Mouse (Mus musculus) kidney, embryonic 14.5 days (tissue): ENCODE measurements at regions not wholly inside any gene's neighbourhood (a gene's known extent, or its start where the extent isn't known, plus 50 kb on each side); places are given as distances from the start of the nearest gene placed in this dataset.
"Not testable (repeated sequence)": the region's sequence is repeated elsewhere in the genome, so short reads cannot be mapped to it uniquely, and the experiment has no call there.

Experiments
- ATAC-seq: fragments of 200-750 bp; cut with Nextera tagmentation; 2 replicates; pipeline ENCODE4 v1.8.0; 2017; ENCODE audit warnings: moderate number of reproducible peaks, mild to moderate bottlenecking, moderate TSS enrichment, moderate library complexity; ENCODE audit not compliant: low FRiP score, low TSS enrichment
- H3K27ac ChIP-seq: fragments of 300-500 bp; sonication (generic); 2 replicates; pipeline ENCODE4 v1.5.1; 2014; ENCODE audit warnings: low read depth, mild to moderate bottlenecking, low read length, moderate library complexity, mixed read lengths
- H3K27me3 ChIP-seq: fragments of 300-500 bp; sonication (generic); 2 replicates; pipeline ENCODE4 v1.6.1; 2014; ENCODE audit warnings: mild to moderate bottlenecking, low read length; ENCODE audit not compliant: control insufficient read depth, insufficient read depth
- H3K36me3 ChIP-seq: fragments of 300-500 bp; sonication (generic); 2 replicates; pipeline ENCODE4 v1.6.1; 2014; ENCODE audit warnings: low read length, mixed read lengths; ENCODE audit not compliant: control insufficient read depth, insufficient read depth
- H3K4me1 ChIP-seq: fragments of 300-500 bp; sonication (generic); 2 replicates; pipeline ENCODE4 v1.6.1; 2014; ENCODE audit warnings: low read length, mixed read lengths; ENCODE audit not compliant: control insufficient read depth, insufficient read depth
- H3K4me2 ChIP-seq: fragments of 300-500 bp; sonication (generic); replicated peaks from 2 replicates; pipeline ENCODE4 v1.6.1; 2014; ENCODE audit warnings: low read depth, mild to moderate bottlenecking, low read length
- H3K4me3 ChIP-seq: fragments of 300-500 bp; sonication (generic); 2 replicates; pipeline ENCODE4 v1.5.1; 2014; ENCODE audit warnings: mild to moderate bottlenecking, low read length
- H3K9ac ChIP-seq: fragments of 300-500 bp; sonication (generic); 2 replicates; pipeline ENCODE4 v1.6.1; 2014; ENCODE audit warnings: low read depth, mild to moderate bottlenecking, low read length, moderate library complexity
- H3K9me3 ChIP-seq: fragments of 300-500 bp; sonication (generic); 2 replicates; pipeline ENCODE4 v1.6.1; 2016; ENCODE audit warnings: low read length; ENCODE audit not compliant: control insufficient read depth
- WGBS: fragments of 180-500 bp; shearing (Covaris S2); extraction: QIAGEN DNeasy Blood & Tissue Kit; methylation state at CpG from one replicate; pipeline ENCODE4 v1.1.7; 2014; 5-methylcytosine and 5-hydroxymethylcytosine counted together

GRCm38 (mm10) chr14:47937081-47937651, 183.5 kb upstream of the Peli2 start:
- Histone ChIP-seq H3K9me3 (no peaks in the 10 kb centered on the region), H3K9ac (no peak overlapping the region), H3K4me2 (no peak overlapping the region), H3K27me3 (no peaks in the 10 kb centered on the region), H3K4me3 (no peak overlapping the region), H3K36me3 (no peaks in the 10 kb centered on the region), H3K4me1 (no peaks in the 10 kb centered on the region), H3K27ac (no peak overlapping the region)
- no peak for ATAC-seq
- WGBS = 85% methylated on average over 7 of the region's 7 CpGs

DNA sequence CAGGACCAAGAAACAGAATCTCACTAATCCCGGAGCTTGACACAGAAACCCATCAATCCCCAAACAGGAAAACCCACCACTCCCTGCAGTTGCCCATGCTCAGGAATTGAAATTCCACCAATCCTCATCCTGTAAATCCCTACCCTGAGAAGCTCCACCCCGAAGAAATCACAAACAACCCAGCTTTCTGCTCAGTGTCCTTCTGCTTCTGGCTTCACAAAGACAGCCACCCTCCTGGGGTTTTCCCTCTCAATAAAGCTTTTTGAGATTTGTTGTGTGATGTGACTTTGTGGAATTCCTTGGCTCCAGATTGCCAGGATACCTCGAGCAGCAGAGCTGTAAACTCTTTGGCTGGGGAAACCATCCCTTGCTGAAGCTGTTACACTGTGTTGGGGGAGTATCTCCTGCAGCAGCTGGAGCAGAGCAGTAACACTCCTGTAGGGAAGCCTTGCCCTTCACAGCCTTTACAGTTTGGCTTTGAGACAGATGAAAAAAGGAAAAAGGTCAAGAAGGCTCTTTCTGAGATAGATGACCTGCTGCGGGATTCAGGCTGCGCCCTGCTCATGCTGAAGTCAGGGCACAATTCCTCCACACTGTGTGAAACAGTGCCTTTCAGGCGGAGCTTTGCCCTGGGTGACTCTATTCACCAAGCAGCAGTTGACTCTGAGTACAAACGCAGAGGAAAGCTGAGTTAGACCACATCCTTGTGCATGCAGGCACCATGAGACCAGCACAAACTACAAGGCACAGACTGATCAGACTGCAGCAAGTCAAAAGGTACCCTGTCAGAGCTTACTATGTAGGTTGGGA, 180.6 kb upstream of the Peli2 start:
- no peaks in the 10 kb centered on the region for H3K4me1 ChIP-seq
- no peak overlapping the region for H3K4me2 ChIP-seq
- no peaks in the 10 kb centered on the region for H3K27me3 ChIP-seq
- WGBS = 54% methylated on average over 7 of the region's 7 CpGs
- no peaks in the 10 kb centered on the region for H3K36me3 ChIP-seq
- H3K4me3 ChIP-seq = no peak overlapping the region
- no peak overlapping the region for H3K27ac ChIP-seq
- H3K9me3 ChIP-seq = no peaks in the 10 kb centered on the region
- no peak for ATAC-seq
- H3K9ac ChIP-seq = no peak overlapping the region

DNA sequence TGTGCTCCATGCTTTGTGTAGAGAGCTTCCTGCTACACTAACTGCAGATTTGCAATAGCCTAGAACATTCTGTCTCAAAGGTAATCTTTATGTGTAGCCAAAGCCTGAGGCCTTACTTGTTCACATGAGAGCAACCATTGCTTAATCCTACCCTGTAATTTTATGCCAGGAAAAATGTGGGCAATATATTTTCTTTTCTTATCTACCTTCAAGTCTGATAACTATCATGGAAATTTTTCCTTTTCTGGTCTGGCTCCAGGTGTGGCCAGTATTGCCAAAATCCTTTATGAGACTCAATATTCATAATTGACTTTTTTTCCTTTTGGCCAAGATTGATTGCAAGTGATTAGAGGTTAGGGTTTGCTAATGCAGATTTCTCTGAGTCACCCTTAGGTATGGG, 178.0 kb upstream of the Peli2 start:
- no peak overlapping the region for H3K4me2 ChIP-seq
- H3K36me3 ChIP-seq = no peaks in the 10 kb centered on the region
- H3K4me3 ChIP-seq = no peak overlapping the region
- H3K4me1 ChIP-seq = no peaks in the 10 kb centered on the region
- H3K9me3 ChIP-seq = no peaks in the 10 kb centered on the region
- ATAC-seq = no peak
- H3K27me3 ChIP-seq = no peaks in the 10 kb centered on the region
- no peak overlapping the region for H3K27ac ChIP-seq
- no peak overlapping the region for H3K9ac ChIP-seq

- Histone ChIP-seq H3K36me3 (no peaks in the 10 kb centered on the region), H3K4me1 (no peaks in the 10 kb centered on the region), H3K27me3 (no peaks in the 10 kb centered on the region), H3K9ac (no peak overlapping the region), H3K27ac (no peak overlapping the region), H3K4me3 (no peak overlapping the region), H3K4me2 (no peak overlapping the region), H3K9me3 (no peaks in the 10 kb centered on the region)
- 82% methylated on average over 1 of the region's 1 CpGs for WGBS
- ATAC-seq = no peak
These were observed 176.0 kb upstream of the Peli2 start for GRCm38 (mm10) chr14:47944595-47944994.

- Histone ChIP-seq H3K36me3 (no peaks in the 10 kb centered on the region), H3K4me3 (no peak overlapping the region), H3K4me1 (no peaks in the 10 kb centered on the region), H3K9me3 (no peaks in the 10 kb centered on the region), H3K4me2 (no peak overlapping the region), H3K27ac (no peak overlapping the region), H3K9ac (no peak overlapping the region), H3K27me3 (no peaks in the 10 kb centered on the region)
- WGBS = 85% methylated on average over 5 of the region's 5 CpGs
- no peak for ATAC-seq
These were observed 169.6 kb upstream of the Peli2 start for GRCm38 (mm10) chr14:47951041-47951440.

GRCm38 (mm10) chr14:47958171-47958570, 162.5 kb upstream of the Peli2 start:
- Histone ChIP-seq H3K4me2 (no peak overlapping the region), H3K27ac (no peak overlapping the region), H3K27me3 (no peaks in the 10 kb centered on the region), H3K4me1 (no peaks in the 10 kb centered on the region), H3K9ac (no peak overlapping the region), H3K4me3 (no peak overlapping the region), H3K36me3 (no peaks in the 10 kb centered on the region), H3K9me3 (no peaks in the 10 kb centered on the region)
- ATAC-seq = no peak
- WGBS = 83% methylated on average over 9 of the region's 9 CpGs

- Histone ChIP-seq H3K4me3 (no peak overlapping the region), H3K27ac (no peak overlapping the region), H3K36me3 (no peaks in the 10 kb centered on the region), H3K4me1 (no peaks in the 10 kb centered on the region), H3K9ac (no peak overlapping the region), H3K27me3 (no peaks in the 10 kb centered on the region), H3K9me3 (no peaks in the 10 kb centered on the region), H3K4me2 (no peak overlapping the region)
- WGBS = 30% methylated on average over 12 of the region's 12 CpGs
- no peak for ATAC-seq
These were observed 161.0 kb upstream of the Peli2 start for GRCm38 (mm10) chr14:47959366-47960280.

DNA sequence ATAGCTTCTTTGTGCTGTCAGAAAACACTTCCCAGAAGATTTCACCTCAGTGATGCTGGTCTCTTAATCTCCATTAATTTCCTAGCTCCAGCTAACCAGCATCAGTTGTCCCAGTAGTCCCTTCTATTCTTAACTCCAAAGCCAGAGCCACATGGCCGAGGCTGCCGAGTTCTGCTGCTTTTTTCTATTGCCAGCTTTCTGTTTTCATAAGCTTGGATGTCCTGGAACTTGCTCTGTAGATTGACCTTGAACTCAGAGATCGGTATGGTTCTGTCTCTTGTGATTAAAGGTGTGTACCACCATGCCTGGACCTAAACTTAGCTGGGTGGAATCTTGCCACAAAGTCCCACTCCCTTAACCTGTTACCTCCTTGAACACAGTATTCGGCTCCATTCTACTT, 155.8 kb upstream of the Peli2 start:
- ATAC-seq, H3K9me3 ChIP-seq, H3K4me3 ChIP-seq, H3K27ac ChIP-seq, H3K4me1 ChIP-seq, H3K9ac ChIP-seq, H3K36me3 ChIP-seq, H3K27me3 ChIP-seq, H3K4me2 ChIP-seq: not testable (repeated sequence)
- WGBS = 67% methylated on average over 4 of the region's 4 CpGs

DNA sequence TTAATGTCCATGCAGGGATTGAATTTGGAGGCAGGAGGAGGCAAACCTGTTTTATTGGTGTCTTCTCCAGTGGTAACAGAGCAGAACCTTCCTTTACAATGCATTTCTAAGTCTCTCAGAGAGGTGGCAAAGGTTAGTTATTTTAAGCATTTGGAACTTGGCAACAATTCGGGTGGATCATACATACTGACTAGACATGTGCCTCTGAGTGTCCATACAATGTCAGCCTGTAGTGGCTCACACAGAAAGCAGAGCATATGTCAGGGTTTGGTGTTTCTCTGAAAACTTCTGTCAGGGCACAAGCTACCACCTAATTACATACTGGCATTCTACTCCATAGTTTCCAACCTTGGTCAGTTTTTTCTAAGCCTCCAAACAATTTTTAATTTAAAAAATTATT, 150.8 kb upstream of the Peli2 start:
- no peak overlapping the region for H3K27ac ChIP-seq
- H3K9ac ChIP-seq = no peak overlapping the region
- H3K4me1 ChIP-seq = no peaks in the 10 kb centered on the region
- H3K36me3 ChIP-seq = no peaks in the 10 kb centered on the region
- H3K4me3 ChIP-seq = no peak overlapping the region
- 47% methylated on average over 1 of the region's 1 CpGs for WGBS
- H3K4me2 ChIP-seq = no peak overlapping the region
- no peaks in the 10 kb centered on the region for H3K9me3 ChIP-seq
- H3K27me3 ChIP-seq = no peaks in the 10 kb centered on the region
- no peak for ATAC-seq
